Mouse (Mus musculus): ENCODE measurements around the gene Elp5. TPM values are rescaled to one million over a fixed set of nuclear protein-coding genes. Genes with fewer than 3 reads are reported as not detected.
A peak's percentile ranks its signal among the peaks of the same experiment; 100 is the strongest.

Elp5 gene
- total RNA-seq (2021): 10 to 100 TPM; 52.4 to 59.0 TPM
- long read RNA-seq, experiment 1, transcript Elp5-203 (7 exons, 1,259 nt): major isoform, 12 of 69 reads
- long read RNA-seq, experiment 1, partial matches to known transcripts: 46 of 69 reads
- long read RNA-seq, experiment 1, other reads (novel, unspliced or antisense): 6 of 69 reads
- long read RNA-seq, experiment 2, transcript Elp5-203 (7 exons, 1,259 nt): major isoform, 13 of 52 reads
- long read RNA-seq, experiment 2, partial matches to known transcripts: 31 of 52 reads
- long read RNA-seq, experiment 2, other reads (novel, unspliced or antisense): 6 of 52 reads

- intact Hi-C loops (cut with DNase I): loop anchor here (5.0 kb wide), 1 partner anchor 310 kb away; the partner anchor contains the start of gene Eif4a1
Measured at GRCm38 (mm10) chr11:69982225-69982624, at the start of gene Elp5. Gene Elp5 (minus strand): TSS chr11:69982517.

DNA sequence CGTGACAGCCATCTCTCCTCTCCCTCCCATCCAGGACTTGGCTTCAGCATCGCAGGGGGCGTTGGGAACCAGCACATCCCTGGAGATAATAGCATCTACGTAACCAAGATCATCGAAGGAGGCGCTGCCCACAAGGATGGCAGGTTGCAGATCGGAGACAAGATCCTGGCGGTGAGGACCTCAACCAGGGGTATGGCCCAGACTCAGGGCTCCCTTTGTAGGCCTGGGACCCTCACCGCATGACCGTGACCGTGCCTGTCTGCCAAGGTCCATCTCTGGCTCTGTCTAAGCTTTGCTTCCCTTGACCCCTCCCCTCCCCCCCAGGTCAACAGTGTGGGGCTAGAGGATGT is 49.0 kb upstream of the Elp5 start:
- intact Hi-C loops (cut with DNase I): no loop called here
- DNase-seq: no peak

More at GRCm38 (mm10) chr11:69982225-69982624, at the start of gene Elp5:
- no peak for DNase-seq

GRCm38 (mm10) chr11:70030651-70031320 is 48.5 kb upstream of the Elp5 start:
- intact Hi-C loops (cut with DNase I): no loop called here
- no peak for DNase-seq

GRCm38 (mm10) chr11:70029829-70030550 is 47.7 kb upstream of the Elp5 start:
- intact Hi-C loops (cut with DNase I): no loop called here

GRCm38 (mm10) chr11:70029130-70029801 is 46.9 kb upstream of the Elp5 start:
- peak; percentile 78 to 80 for DNase-seq
- intact Hi-C loops (cut with DNase I): no loop called here

More at GRCm38 (mm10) chr11:70029829-70030550, 47.7 kb upstream of the Elp5 start:
- no peak for DNase-seq

DNA sequence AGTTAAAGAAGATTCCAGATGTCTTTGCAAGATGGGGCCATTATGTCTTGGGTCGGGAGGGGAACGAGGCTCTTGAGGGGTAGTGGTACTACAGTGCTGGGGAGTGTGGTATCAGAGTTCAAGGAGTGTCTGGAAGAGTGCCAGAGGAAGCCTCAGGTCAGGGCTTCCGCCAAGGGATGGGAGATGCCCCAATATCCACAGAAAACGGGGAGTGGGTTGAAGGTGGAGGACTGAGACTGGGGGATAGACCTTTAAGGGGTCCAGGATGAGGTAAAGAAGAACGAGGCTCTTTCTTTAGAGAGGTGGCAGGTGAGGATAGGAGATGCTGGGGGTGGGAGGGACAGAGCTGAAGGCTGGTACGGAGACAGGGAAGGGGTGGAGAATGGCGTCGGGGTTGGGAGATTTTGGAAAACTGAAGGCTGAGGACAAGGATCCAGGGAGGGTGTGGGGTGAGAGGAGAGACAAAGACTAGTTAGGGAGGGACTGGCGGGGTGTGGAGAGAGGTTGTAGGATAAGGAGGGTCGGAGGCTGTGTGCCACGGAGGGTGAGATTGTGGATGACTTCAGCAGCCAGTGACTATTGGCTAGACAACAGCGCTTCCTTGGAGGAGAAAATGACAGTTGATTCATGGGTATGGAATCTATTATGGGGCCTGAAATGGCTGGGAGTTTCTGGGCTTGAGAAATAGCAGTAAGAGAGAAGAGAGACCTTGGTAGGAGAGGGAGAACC is 46.2 kb upstream of the Elp5 start:
- intact Hi-C loops (cut with DNase I): no loop called here
- DNase-seq: no peak

- intact Hi-C loops (cut with DNase I): no loop called here
- DNase-seq: peak; percentile 41 to 44
Measured at GRCm38 (mm10) chr11:70027397-70027796, 45.1 kb upstream of the Elp5 start.

GRCm38 (mm10) chr11:70026689-70027088 is 44.4 kb upstream of the Elp5 start:
- intact Hi-C loops (cut with DNase I): no loop called here
- peak; percentile 59 to 69 for DNase-seq

- DNase-seq: no peak
- intact Hi-C loops (cut with DNase I): no loop called here
Measured at GRCm38 (mm10) chr11:70024151-70024514, 41.8 kb upstream of the Elp5 start.

GRCm38 (mm10) chr11:70023481-70024150 is 41.3 kb upstream of the Elp5 start:
- no peak for DNase-seq
- intact Hi-C loops (cut with DNase I): no loop called here

- intact Hi-C loops (cut with DNase I): no loop called here
- peak; percentile 89 to 95 for DNase-seq
Measured at GRCm38 (mm10) chr11:70021264-70022132, 39.2 kb upstream of the Elp5 start.

- peak; percentile 69 to 78 for DNase-seq
- intact Hi-C loops (cut with DNase I): no loop called here
Measured at GRCm38 (mm10) chr11:70020731-70021263, 38.5 kb upstream of the Elp5 start.

GRCm38 (mm10) chr11:70020022-70020631 is 37.8 kb upstream of the Elp5 start:
- intact Hi-C loops (cut with DNase I): no loop called here
- no peak for DNase-seq

- intact Hi-C loops (cut with DNase I): no loop called here
- DNase-seq: no peak
Measured at GRCm38 (mm10) chr11:70019495-70020021, 37.2 kb upstream of the Elp5 start.

GRCm38 (mm10) chr11:70018131-70018990 is 36.0 kb upstream of the Elp5 start:
- DNase-seq: peak in 1 of 2 experiments; percentile 63
- intact Hi-C loops (cut with DNase I): no loop called here

- DNase-seq: no peak
- intact Hi-C loops (cut with DNase I): no loop called here
Measured at GRCm38 (mm10) chr11:70017199-70017767, 35.0 kb upstream of the Elp5 start.

All from heart, postnatal 14 days (tissue).